Mouse (Mus musculus) cortical plate, adult 2 months (tissue): ENCODE data around the gene Crebzf.

Source experiments
- CTCF ChIP-seq: fragments of 200-500 bp; IDR thresholded peaks from 2 replicates; pipeline ENCODE4 v1.5.1; 2011; ENCODE audit warnings: mild to moderate bottlenecking, control low read depth, low read length; ENCODE audit not compliant: insufficient read depth; ENCODE audit errors: extremely low read depth
- POLR2A ChIP-seq: fragments of 200-500 bp; IDR thresholded peaks from 2 replicates; pipeline ENCODE4 v1.6.1; 2011; ENCODE audit warnings: mild to moderate bottlenecking, low read length, control low read depth; ENCODE audit not compliant: insufficient read depth; ENCODE audit errors: extremely low read depth

DNA sequence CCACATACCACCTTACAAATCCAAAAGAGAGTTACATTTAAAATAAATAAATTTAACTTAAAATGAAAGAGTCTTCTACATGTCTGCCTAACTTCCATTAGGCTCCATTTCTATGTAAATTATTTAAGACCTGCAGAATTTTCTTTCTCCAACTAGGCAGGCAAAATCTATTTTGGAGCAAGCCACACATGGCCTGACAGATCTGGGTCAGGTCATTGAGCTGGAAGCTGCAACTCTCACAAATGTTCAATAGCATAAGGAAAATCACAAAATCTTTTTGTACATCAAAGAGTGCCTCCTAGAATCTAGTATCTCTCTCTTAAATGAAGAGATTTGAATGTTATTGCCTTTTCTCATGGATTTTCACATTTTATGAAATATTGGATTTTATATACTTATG lies 10.3 kb upstream of the Crebzf start:
- no peak for TF ChIP-seq CTCF
- no peak for TF ChIP-seq POLR2A
